In the genomic region with DNA sequence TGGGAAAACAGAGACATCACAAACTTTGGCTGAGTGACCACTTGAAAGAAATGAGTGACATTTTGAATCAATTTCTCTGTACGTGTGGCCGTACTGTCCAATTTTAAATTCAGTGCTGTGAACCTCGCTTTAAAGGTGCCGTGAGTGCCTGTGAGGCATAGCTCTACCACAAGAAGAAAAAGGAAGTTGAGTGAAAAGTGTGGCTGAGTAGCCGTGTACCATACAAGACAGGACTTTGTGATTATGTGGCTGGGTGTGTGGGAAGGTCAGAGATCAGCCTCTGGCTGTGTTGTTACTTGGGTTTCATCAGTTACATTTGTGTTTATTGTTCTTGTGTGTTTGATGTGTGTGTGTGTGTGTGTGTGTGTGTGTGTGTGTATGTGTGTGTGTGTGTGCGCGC, we compare ENCODE assay signal across 19 mouse cellular contexts. TPM values are rescaled to one million over a fixed set of nuclear protein-coding genes. Genes with fewer than 3 reads are reported as not detected.
DNase-seq lines count a peak whose midpoint lies in the region; ATAC-seq and TF ChIP-seq lines count a peak whose summit lies in the region.
"Had no signal": no experiment of that assay in that cellular context is flagged by ENCODE, and none has a peak within 500 bp of the region (broad histone marks: within the 10 kb centered on the region; RNA-seq: fewer than 3 reads in every experiment).

No protein-coding gene starts in this region.

- peak; percentile 50 for ATAC-seq in common myeloid progenitor, adult 5-6 weeks (replicated peaks; ENCODE audit: low read depth, poor library complexity, severe bottlenecking)
- 0 out of 2 replicates have a peak, but pooled peaks have one; percentile 16 for ATAC-seq in megakaryocyte, adult 5-6 weeks (ENCODE audit: poor library complexity, severe bottlenecking)
- ATAC-seq in liver, postnatal 0 days = no peak
- ATAC-seq: CD4-positive, CD25-positive, alpha-beta regulatory T cell, adult 4 months; forebrain, embryonic 13.5 days; forebrain, embryonic 15.5 days; forebrain, postnatal 0 days had no signal

- peak; percentile 35 for DNase-seq in 416B (ENCODE audit: low read depth)
- DNase-seq in splenic B cell, adult 2 months (ENCODE audit: low read depth, low spot score) = peak; percentile 22
- DNase-seq in lung, postnatal 36 days = no peak
- DNase-seq in liver, postnatal 0 days = no peak
- no peak for DNase-seq in kidney, postnatal 14 days

- WGBS in liver, postnatal 0 days (ENCODE audit: insufficient replicate concordance) = 70% methylated on average over 7 of the region's 7 CpGs

- no peak overlapping the region for H3K9ac ChIP-seq in liver, postnatal 0 days (replicated peaks)
- H3K9ac ChIP-seq: embryonic facial prominence, embryonic 12.5 days; forebrain, embryonic 13.5 days; forebrain, embryonic 15.5 days; forebrain, postnatal 0 days had no signal

- H3K36me3 ChIP-seq in splenic B cell, adult 2 months (ENCODE audit: control insufficient read depth, insufficient read depth, low read length, poor library complexity, severe bottlenecking) = no peaks in the 10 kb centered on the region
- H3K36me3 ChIP-seq in liver, postnatal 0 days (replicated peaks; ENCODE audit: insufficient read depth, low read length) = no peaks in the 10 kb centered on the region
- H3K36me3 ChIP-seq: embryonic facial prominence, embryonic 10.5 days; embryonic facial prominence, embryonic 12.5 days; forebrain, embryonic 15.5 days; G1E had no signal

- no peak for TF ChIP-seq EP300 in liver, postnatal 0 days (IDR thresholded peaks at IDR 0.05; ENCODE audit: low read depth)

- no peak for TF ChIP-seq CTCF in liver, postnatal 0 days (IDR thresholded peaks at IDR 0.05; ENCODE audit: low read depth)

- H3K4me1 ChIP-seq in liver, postnatal 0 days (ENCODE audit: insufficient read depth) = no peaks in the 10 kb centered on the region
- H3K4me1 ChIP-seq: embryonic facial prominence, embryonic 12.5 days; forebrain, embryonic 13.5 days; forebrain, embryonic 15.5 days had no signal

- no peak overlapping the region for H3K4me2 ChIP-seq in liver, postnatal 0 days (ENCODE audit: low read depth, low read length)
- H3K4me2 ChIP-seq: embryonic facial prominence, embryonic 12.5 days; forebrain, embryonic 13.5 days; forebrain, embryonic 15.5 days had no signal

- no peak overlapping the region for H3K4me3 ChIP-seq in liver, postnatal 0 days (ENCODE audit: low read depth, low read length)
- H3K4me3 ChIP-seq: embryonic facial prominence, embryonic 10.5 days; embryonic facial prominence, embryonic 12.5 days; forebrain, embryonic 13.5 days; forebrain, embryonic 15.5 days had no signal

- H3K27ac ChIP-seq in liver, postnatal 0 days (ENCODE audit: low read depth) = no peak overlapping the region
- H3K27ac ChIP-seq: embryonic facial prominence, embryonic 10.5 days; embryonic facial prominence, embryonic 12.5 days; forebrain, embryonic 13.5 days; forebrain, embryonic 15.5 days had no signal

- H3K27me3 ChIP-seq in splenic B cell, adult 2 months (ENCODE audit: control insufficient read depth, insufficient read depth, low read length, poor library complexity, severe bottlenecking) = no peaks in the 10 kb centered on the region
- no peaks in the 10 kb centered on the region for H3K27me3 ChIP-seq in liver, postnatal 0 days (ENCODE audit: insufficient read depth, low read length)
- H3K27me3 ChIP-seq: CH12.LX; embryonic facial prominence, embryonic 12.5 days; forebrain, embryonic 13.5 days; forebrain, embryonic 15.5 days; Patski had no signal

- no peaks in the 10 kb centered on the region for H3K9me3 ChIP-seq in liver, postnatal 0 days (ENCODE audit: low read length)
- H3K9me3 ChIP-seq: embryonic facial prominence, embryonic 10.5 days; embryonic facial prominence, embryonic 12.5 days; forebrain, embryonic 13.5 days; forebrain, embryonic 15.5 days; G1E had no signal

RNA-seq across cellular contexts. Expression of a gene that starts 59.0 kb away (rescaled TPM):
- total RNA-seq in common myeloid progenitor, adult 5-6 weeks (2017) = 0.37 TPM in 1 of 2 replicates, not detected in the other
- 0.27 TPM in 1 of 2 replicates, not detected in the other for total RNA-seq in megakaryocyte, adult 5-6 weeks (2015)
- total RNA-seq in megakaryocyte, adult 5-6 weeks (2017) = 0.11 TPM in 1 of 2 replicates, not detected in the other
- polyA plus RNA-seq in liver, postnatal 0 days (2015; fragmentation: Nextera tagmentation; extraction: Ambion mirVana) = 0.57 and 0.99 TPM in 2 replicates
- total RNA-seq: adrenal gland, postnatal 36 days; G1E had no signal
- polyA plus RNA-seq: activated CD4-positive, CD25-positive, alpha-beta regulatory T cell, adult 4 months; CD4-positive, CD25-positive, alpha-beta regulatory T cell, adult 4 months; forebrain, embryonic 11.5 days; G1E had no signal

Comparison
In these comparisons a context has a peak if more than half of its experiments do, and no peak if none do; other contexts are left out.
1. DNase-seq: peak in 416B (single experiment) and splenic B cell, adult 2 months (single experiment); none in lung, postnatal 36 days (single experiment), liver, postnatal 0 days (single experiment) and kidney, postnatal 14 days (single experiment).